Mouse (Mus musculus): ENCODE data around the gene Gm28374.
A peak's percentile ranks its signal among the peaks of the same experiment; 100 is the strongest.
"Not testable (repeated sequence)": the region's sequence is repeated elsewhere in the genome, so short reads cannot be mapped to it uniquely, and the experiment has no call there.

The Gm28374 gene

GRCm38 (mm10) chr19:6057313-6058096 is 24.6 kb downstream of the Gm28374 start, which contains the start of the genes Mrpl49 and Fau:
Gene Mrpl49, minus strand, starts transcription at chr19:6057785.
Gene Fau, plus strand, starts transcription at chr19:6057844.
- DNase-seq (ENCODE audit: low read depth, low spot score) = peak; percentile 99

GRCm38 (mm10) chr19:6056696-6057095 is 25.4 kb downstream of the Gm28374 start:
- DNase-seq (ENCODE audit: low read depth, low spot score) = no peak

GRCm38 (mm10) chr19:6054296-6054695 is 27.8 kb downstream of the Gm28374 start:
- no peak for DNase-seq (ENCODE audit: low read depth, low spot score)

GRCm38 (mm10) chr19:6052516-6052915 is 29.5 kb downstream of the Gm28374 start:
- DNase-seq (ENCODE audit: low read depth, low spot score) = no peak

- no peak for DNase-seq (ENCODE audit: low read depth, low spot score)
These were observed 33.2 kb downstream of the Gm28374 start for GRCm38 (mm10) chr19:6048681-6049410.

- DNase-seq (ENCODE audit: low read depth, low spot score) = no peak
These were observed 34.2 kb downstream of the Gm28374 start for GRCm38 (mm10) chr19:6047899-6048166.

- no peak for DNase-seq (ENCODE audit: low read depth, low spot score)
These were observed 34.7 kb downstream of the Gm28374 start for GRCm38 (mm10) chr19:6047154-6047898.

GRCm38 (mm10) chr19:6046294-6047153 is 35.5 kb downstream of the Gm28374 start, which contains the start of gene Syvn1:
Gene Syvn1, plus strand, starts transcription at chr19:6046576.
- DNase-seq (ENCODE audit: low read depth, low spot score) = peak; percentile 96

GRCm38 (mm10) chr19:6045366-6046293 is 36.4 kb downstream of the Gm28374 start:
- no peak for DNase-seq (ENCODE audit: low read depth, low spot score)

- not testable (repeated sequence) for DNase-seq (ENCODE audit: low read depth, low spot score)
These were observed 38.0 kb downstream of the Gm28374 start for GRCm38 (mm10) chr19:6044102-6044501.

GRCm38 (mm10) chr19:6042293-6042692 is 39.8 kb downstream of the Gm28374 start:
- DNase-seq (ENCODE audit: low read depth, low spot score) = no peak

- DNase-seq (ENCODE audit: low read depth, low spot score) = no peak
These were observed 42.1 kb downstream of the Gm28374 start for GRCm38 (mm10) chr19:6040002-6040401.

- no peak for DNase-seq (ENCODE audit: low read depth, low spot score)
These were observed 43.7 kb downstream of the Gm28374 start for GRCm38 (mm10) chr19:6038326-6038725.

GRCm38 (mm10) chr19:6037695-6038094 is 44.4 kb downstream of the Gm28374 start:
- no peak for DNase-seq (ENCODE audit: low read depth, low spot score)

- no peak for DNase-seq (ENCODE audit: low read depth, low spot score)
These were observed 46.0 kb downstream of the Gm28374 start for GRCm38 (mm10) chr19:6035966-6036585.

- no peak for DNase-seq (ENCODE audit: low read depth, low spot score)
These were observed 51.4 kb downstream of the Gm28374 start for GRCm38 (mm10) chr19:6030520-6031280.

- no peak for DNase-seq (ENCODE audit: low read depth, low spot score)
These were observed 52.6 kb downstream of the Gm28374 start for GRCm38 (mm10) chr19:6029426-6029825.

- DNase-seq (ENCODE audit: low read depth, low spot score) = no peak
These were observed 53.1 kb downstream of the Gm28374 start for GRCm38 (mm10) chr19:6028991-6029390.

Data from mesoderm, embryonic 11.5 days (tissue).